Mouse (Mus musculus) R1 (cell line): Measurements from ENCODE around the gene Krtap19-2.

ENCODE experiments used
- DNase-seq: peaks from one replicate; pipeline ENCODE4 v3.0.0-alpha.2; 2018; ENCODE audit warnings: low read depth, low spot score

Gene Krtap19-2

DNA sequence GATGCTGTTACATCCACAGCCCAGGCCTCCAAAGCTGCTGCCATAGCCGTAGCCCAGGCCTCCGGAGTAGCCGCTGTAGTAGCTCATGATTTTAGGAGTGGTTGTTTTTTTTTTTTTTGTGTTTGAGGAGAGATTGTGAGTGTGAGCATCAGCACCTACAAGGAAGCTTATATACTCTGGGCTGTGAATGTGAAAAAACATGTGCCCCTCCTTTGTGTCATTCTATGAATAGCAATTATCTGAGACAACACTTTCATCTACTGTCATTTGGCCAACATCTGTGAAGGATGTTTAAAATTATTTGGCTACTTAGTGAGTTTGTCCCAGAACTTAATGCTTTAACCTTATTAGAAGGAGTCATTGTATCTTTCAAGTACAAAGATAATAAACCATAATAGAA, at the start of gene Krtap19-2:
Krtap19-2 (minus strand) TSS at position 101 of the 400 bp plus-strand sequence.
- DNase-seq: no peak

DNA sequence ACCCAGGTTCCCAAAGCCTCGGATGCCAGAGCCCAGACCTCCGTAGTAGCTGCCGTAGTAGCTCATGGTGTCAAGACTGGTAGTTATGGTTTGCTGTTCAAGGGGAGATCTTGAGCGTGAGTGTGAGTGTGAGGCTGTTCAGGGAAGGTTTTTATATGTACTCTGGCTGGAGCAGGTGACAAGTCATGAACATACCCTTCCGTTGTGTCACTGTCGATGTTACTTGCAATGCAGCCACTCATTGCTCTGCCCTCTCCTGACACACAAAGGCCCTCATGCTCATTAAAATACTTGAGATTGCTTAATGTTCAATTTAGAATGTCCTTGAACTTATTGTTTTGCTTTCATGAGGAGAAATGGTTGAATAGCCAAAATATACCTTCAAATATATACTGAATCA, 22.3 kb upstream of the Krtap19-2 start, which contains the start of gene Krtap19-5:
Krtap19-5 (minus strand) TSS at position 101 of the 400 bp plus-strand sequence.
- no peak for DNase-seq

DNA sequence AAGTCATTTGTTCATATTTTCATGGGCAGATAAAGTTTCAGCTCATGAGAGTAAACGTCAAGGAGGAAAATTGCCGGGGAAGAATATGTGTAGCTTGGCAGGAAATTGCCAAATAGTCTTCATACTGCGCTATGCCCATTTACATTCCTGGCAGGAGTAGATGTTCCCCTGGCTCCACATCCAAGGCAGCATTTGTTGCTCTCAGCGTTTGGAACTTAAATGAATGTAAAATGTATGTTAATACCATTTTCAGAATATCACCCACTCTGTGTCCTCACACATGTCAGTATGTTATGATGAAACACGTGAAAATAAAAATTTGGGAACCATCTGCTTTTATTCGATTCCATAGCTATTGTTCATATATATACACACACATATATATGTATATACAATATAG, 12.8 kb upstream of the Krtap19-2 start:
- DNase-seq: no peak

DNA sequence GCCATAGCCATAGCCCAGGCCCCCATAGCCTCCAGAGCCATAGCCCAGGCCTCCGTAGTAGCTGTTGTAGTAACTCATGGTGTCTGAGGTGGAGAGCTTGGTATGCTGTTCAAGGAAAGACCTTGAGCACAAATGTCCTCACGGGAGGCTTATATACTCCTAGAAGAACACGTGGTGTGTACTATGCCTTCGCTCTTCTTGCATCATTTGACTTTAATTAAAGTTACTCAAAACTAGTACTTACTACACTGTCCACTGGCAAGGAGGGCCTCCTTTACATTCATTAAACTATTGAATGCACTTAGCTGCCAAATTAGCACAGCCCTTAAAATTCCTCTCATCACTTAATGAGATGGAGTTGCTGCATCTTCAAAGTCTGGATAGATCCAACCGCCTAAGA, 10.9 kb upstream of the Krtap19-2 start, which contains the start of gene Krtap19-4:
Krtap19-4 (minus strand) TSS at position 101 of the 400 bp plus-strand sequence.
- DNase-seq: no peak

DNA sequence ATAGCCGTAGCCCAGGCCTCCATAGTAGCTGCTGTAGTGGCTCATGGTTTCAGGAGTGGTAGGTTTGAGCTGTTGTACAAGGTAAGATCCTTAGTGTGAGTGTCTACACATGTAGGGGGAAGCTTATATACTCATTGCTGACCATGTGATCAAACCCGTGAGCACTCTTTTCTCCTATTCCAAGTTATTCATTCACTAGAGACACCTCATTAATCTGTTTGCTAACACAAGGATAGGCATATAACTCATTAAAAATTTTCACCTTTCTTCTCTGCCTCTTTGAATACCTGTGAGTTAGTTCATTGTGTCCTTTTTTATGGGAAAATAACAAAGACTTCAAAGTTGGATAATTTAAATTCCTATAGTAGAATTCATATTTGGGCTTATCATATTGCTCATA, 3.9 kb upstream of the Krtap19-2 start, which contains the start of gene Krtap19-3:
Krtap19-3 (minus strand) TSS at position 101 of the 400 bp plus-strand sequence.
- no peak for DNase-seq

DNA sequence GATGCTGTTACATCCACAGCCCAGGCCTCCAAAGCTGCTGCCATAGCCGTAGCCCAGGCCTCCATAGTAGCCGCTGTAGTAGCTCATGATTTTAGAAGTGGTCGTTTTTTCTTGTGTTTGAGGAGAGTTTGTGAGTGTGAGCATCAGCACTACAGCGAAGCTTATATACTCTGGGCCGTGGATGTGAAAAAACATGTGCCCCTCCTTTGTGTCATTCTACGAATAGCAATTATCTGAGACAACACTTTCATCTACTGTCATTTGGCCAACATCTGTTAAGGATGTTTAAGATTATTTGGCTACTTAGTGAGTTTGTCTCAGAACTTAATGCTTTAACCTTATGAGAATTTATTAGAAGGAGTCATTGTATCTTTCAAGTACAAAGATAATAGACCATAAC, 4.8 kb downstream of the Krtap19-2 start, which contains the start of gene Krtap19-1:
Krtap19-1 (minus strand) TSS at position 101 of the 400 bp plus-strand sequence.
- DNase-seq: no peak

DNA sequence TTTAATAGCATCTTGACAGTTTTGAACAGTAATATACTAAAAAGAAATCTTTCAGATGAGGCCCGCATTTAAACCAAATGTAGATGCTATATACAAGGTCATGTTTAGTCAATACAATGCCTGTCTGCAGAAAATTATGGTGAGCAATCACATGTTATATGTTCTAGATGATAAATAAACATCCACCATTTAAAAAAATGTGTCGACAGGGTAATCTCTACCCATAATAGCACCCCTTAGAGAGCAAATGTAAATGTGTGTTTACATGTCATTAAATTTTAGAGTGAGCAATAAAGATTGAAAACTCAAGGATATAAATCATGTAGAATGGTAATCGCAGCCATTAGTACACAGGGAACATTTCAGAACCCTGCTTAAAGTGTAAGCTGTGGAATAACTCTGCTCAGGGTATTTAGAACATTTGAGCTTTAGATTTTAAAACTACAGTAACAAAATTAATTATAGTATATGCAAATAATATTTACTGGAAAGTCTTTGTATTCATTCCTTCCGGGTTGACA, 9.1 kb downstream of the Krtap19-2 start:
- DNase-seq: no peak

DNA sequence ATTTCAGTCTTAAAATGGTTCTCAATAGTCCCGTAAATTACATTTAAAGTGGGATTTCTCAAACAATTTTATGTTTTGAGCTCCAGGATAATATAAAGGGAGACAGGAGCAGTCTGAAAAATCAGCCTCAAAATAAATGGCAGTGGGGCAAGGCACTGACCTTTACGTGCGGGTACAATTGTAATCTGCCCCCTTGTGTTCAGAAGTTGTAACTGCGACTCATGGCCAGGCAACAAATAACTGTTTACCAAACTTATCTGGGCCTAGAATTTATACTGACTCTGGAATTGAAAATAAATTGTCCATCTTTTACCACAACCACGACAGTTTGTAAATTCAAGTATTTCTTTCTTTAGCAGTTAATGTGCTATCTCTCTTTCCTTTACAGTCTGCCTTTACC, 22.6 kb downstream of the Krtap19-2 start:
- peak; percentile 41 for DNase-seq

DNA sequence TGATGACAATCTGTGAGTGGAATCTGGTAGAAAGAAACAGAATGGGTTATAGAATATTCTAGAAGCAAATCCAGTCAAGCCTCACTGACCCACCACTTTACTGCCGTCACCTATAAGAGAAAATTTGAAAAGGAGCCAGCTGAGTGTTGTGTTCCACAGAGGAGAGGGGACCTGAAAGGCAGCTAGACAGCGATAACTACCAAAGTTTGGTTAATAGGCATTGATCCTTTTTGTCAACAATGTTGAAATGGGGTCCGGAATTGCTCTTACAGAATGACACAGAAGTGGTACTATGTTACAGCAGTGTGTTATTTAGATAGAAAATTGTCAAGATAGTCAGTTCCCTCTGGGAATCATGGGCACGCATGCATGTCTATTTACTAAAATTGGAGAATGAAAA, 25.5 kb downstream of the Krtap19-2 start:
- no peak for DNase-seq

DNA sequence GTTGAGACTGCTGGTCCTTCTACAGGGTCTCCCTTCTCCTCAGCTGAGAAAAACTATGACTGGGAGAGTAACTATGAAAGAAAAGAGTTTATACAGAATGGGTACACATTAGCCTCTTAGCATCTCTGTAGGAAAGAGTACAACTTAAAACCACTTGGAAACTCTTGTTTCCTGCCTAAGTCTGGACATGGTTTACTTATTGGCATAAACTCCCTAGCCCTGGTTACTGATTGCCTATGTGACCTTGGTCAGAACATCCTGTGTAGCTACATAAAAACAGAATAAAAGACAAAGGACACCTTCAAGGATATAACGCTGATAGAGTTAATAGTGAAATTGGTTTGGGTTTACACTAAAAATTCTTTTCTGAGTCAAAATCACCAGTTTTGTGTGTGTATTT, 26.7 kb downstream of the Krtap19-2 start:
- no peak for DNase-seq

DNA sequence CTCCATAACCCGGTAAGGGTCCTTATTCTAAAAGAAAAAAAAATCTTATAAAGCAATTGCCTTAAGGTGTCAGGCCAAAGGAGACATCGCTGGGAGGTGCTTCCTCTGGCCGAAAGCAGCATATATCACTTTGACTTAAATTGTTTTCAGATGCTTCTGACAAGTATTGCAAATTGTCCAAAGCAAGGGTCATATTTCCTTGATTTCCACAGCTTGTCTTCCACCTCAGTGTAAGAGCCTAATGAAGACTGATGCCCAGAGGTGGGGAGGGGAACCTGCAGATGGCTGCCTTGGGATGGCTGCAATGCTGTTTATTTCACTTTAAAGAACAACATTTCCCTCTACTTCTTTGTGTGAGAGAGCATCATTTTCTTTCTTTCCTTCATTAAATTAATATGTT, 47.1 kb downstream of the Krtap19-2 start:
- DNase-seq: no peak

DNA sequence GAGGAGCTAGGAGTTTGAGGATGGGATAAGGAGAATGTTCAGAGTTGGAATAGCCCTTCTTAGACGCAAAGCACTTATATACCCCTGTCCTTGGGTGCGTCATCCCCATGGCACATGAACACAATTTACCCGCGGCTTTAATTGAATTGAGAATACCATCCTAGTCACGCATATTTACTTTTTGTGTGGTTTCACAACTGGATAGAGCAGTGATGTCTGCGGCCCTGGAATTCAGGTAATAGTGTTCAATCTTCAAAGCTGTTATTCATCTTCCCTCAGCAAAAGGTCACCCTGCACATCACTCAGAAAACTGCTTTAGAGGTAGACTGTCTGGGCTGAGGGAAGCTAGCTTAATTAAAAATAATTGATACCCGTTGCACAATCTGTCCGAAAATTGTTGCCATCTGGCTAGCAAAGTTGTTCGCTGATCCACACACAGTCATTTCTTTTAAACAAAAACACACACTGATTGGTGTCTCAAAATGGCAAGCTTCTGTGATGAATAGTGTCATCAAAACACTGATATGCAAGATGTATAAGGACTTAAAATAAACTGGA, 47.9 kb downstream of the Krtap19-2 start, which contains the start of gene Krtap14:
Krtap14 (minus strand) TSS at position 51 of the 558 bp plus-strand sequence.
- DNase-seq: no peak

DNA sequence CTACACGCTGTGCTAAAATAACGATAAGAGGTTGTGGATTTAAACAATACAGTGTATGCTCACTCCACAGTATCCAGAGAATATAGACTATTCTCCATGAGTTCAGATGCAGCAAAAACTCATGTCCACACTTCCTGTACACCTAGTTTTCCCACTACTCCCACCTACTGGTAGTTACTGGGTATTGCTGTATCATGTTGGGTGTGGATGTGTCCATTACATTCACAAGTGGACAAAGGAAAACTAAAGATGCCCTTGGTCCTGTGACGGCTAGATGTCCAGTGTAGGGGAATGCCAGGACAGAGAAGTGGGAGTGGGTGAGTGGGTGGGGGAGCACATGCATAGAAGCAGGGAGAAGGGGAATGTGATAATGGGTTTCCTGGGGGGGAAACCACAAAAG, 50.3 kb downstream of the Krtap19-2 start:
- peak; percentile 57 for DNase-seq
